Mouse (Mus musculus): Measurements from ENCODE around the gene Timm13.

DNA sequence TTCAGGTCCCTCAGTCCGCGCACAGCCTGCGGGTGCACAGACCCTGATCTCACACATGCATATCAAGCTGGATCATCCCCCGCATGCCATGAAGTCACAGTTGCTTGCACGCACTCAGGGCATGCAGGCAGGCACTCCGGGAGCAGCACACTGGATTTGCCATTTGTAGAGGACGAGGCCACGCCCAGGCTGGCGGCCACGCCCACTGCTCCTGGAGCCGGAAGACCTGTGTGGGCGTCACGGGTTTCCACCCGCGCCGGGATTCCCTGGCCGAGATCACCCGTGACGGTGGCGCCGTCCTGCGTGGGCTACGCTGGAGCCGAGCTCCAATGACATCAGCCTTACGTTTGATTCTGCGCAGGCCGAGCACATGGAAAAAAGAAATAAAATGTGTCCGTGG lies 38.9 kb upstream of the Timm13 start:
- no peak for TF ChIP-seq POLR2A (IDR thresholded peaks at IDR 0.05; ENCODE audit: borderline replicate concordance, low read depth, low read length)
- TF ChIP-seq CTCF (IDR thresholded peaks at IDR 0.05; ENCODE audit: low read depth, low read length), result no peak
